Mouse (Mus musculus) embryonic fibroblast, embryonic 13.5 days (primary cell): ENCODE results near the gene Stx6.

Experiments
- CTCF ChIP-seq: IDR thresholded peaks from 2 replicates; pipeline ENCODE4 v1.5.1; 2011; ENCODE audit warnings: mild to moderate bottlenecking, control low read depth, low read length, moderate library complexity, borderline replicate concordance; ENCODE audit not compliant: insufficient read depth
- POLR2A ChIP-seq: IDR thresholded peaks from 2 replicates; pipeline ENCODE4 v1.6.1; 2011; ENCODE audit warnings: low read depth, mild to moderate bottlenecking, control low read depth, low read length, moderate library complexity

DNA sequence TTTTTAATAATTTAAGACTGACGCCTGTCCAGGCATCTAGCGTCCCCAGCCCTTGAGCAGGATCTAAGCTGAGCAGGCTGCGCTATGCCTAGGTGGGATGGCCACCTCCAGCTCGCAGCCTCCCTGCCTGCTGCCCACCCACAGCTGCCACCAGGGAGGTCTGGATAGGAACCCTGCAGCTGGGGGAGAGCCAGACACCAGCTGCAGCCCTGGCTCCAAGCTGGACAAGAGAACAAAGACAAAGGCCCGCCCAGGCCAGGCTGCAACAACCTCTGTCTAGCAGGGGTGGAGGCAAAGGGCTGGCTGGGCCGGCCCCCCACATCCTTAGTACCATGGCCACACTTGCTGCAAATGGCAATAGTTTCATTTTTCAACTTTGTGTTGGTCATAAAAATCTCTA is 54.0 kb downstream of the Stx6 start:
- TF ChIP-seq CTCF, result no peak
- TF ChIP-seq POLR2A, result no peak; the same call in 1 of the 2 replicates
